Mouse (Mus musculus): ENCODE results near the gene Fam189a1. TPM values are rescaled to one million over a fixed set of nuclear protein-coding genes. Genes with fewer than 3 reads are reported as not detected.

The Fam189a1 gene
- total and polyA plus RNA-seq, 3 experiments, result 0.10 TPM; not detected in 2

- dilution Hi-C loops (cut with MboI; ENCODE audit: extremely low pct_ligation_motif_present, extremely low pct_unique_long_range_greater_than_20kb, low sequenced_read_pairs) (no loop called here), in situ Hi-C loops (cut with MboI; ENCODE audit: low pct_ligation_motif_present, low pct_unique_long_range_greater_than_20kb, low sequenced_read_pairs) (no loop called here)
- Histone ChIP-seq H3K4me2 (ENCODE audit: insufficient read depth, low read depth, poor library complexity, severe bottlenecking) (no peak overlapping the region), H3K27ac (ENCODE audit: insufficient read depth, low read depth) (no peak overlapping the region), H3K9me3 (replicated peaks; ENCODE audit: low read length) (no peaks in the 10 kb centered on the region), H3K36me3 (replicated peaks in 1 of 2; ENCODE audit: control insufficient read depth in 1 of 2, insufficient read depth in 1 of 2, low read length in 1 of 2) (no peaks in the 10 kb centered on the region), H3K4me1 (ENCODE audit: control insufficient read depth in 1 of 2, insufficient read depth in 2 of 2) (peaks cover 0 to 17% of the 10 kb centered on the region in 2 experiments; a peak in 2 of 4 replicates), H3K27me3 (replicated peaks) (no peaks in the 10 kb centered on the region), H3K9ac (ENCODE audit: insufficient read depth, low read depth) (no peak overlapping the region), H3K4me3 (replicated peaks in 1 of 3; ENCODE audit: low read depth in 2 of 3, low read length in 2 of 3, poor library complexity in 1 of 3) (no peak overlapping the region), H3K79me2 (replicated peaks; ENCODE audit: control insufficient read depth, extremely low read depth, insufficient read depth, poor library complexity, severe bottlenecking) (no peaks in the 10 kb centered on the region)
- no peak for TF ChIP-seq PAX5 (IDR thresholded peaks at IDR 0.05; ENCODE audit: low read length)
- no peak for TF ChIP-seq MYC (IDR thresholded peaks at IDR 0.05; ENCODE audit: low read depth, low read length)
- no peak for TF ChIP-seq MXI1 (IDR thresholded peaks at IDR 0.05; ENCODE audit: low read depth, low read length)
- TF ChIP-seq ZNF384 (IDR thresholded peaks at IDR 0.05; ENCODE audit: low read depth, low read length), result no peak
- TF ChIP-seq SMC3 (IDR thresholded peaks at IDR 0.05; ENCODE audit: low read depth, low read length), result no peak
- TF ChIP-seq NRF1 (IDR thresholded peaks at IDR 0.05; ENCODE audit: low read depth, low read length), result no peak
- no peak for TF ChIP-seq SIN3A (IDR thresholded peaks at IDR 0.05; ENCODE audit: low read length)
- TF ChIP-seq ZMIZ1 (IDR thresholded peaks at IDR 0.05; ENCODE audit: low read depth, low read length), result no peak
- TF ChIP-seq EP300 (IDR thresholded peaks at IDR 0.05; ENCODE audit: low read length), result no peak
- TF ChIP-seq MEF2A (IDR thresholded peaks at IDR 0.05; ENCODE audit: borderline replicate concordance, low read depth, low read length), result no peak
- no peak for TF ChIP-seq RAD21 (IDR thresholded peaks at IDR 0.05; ENCODE audit: low read depth, low read length)
- TF ChIP-seq ETS1 (conservative IDR thresholded peaks at IDR 0.05; ENCODE audit: low read depth, low read length), result no peak
- TF ChIP-seq E2F4 (IDR thresholded peaks at IDR 0.05; ENCODE audit: insufficient replicate concordance, low read depth, low read length), result no peak
- no peak for TF ChIP-seq POLR2AphosphoS2 (IDR thresholded peaks at IDR 0.05; ENCODE audit: low read depth, low read length)
- TF ChIP-seq MAZ (IDR thresholded peaks at IDR 0.05; ENCODE audit: low read depth, low read length), result no peak
- TF ChIP-seq ZKSCAN1 (IDR thresholded peaks at IDR 0.05; ENCODE audit: borderline replicate concordance, low read depth, low read length), result no peak
- no peak for TF ChIP-seq RCOR1 (conservative IDR thresholded peaks at IDR 0.05; ENCODE audit: low read depth, low read length)
- no peak for TF ChIP-seq CTCF (conservative IDR thresholded peaks at IDR 0.05 in 1 of 2, IDR thresholded peaks at IDR 0.05 in 1 of 2; ENCODE audit: low read depth in 2 of 2, low read length in 2 of 2)
- DNase-seq (ENCODE audit: extremely low read depth), result no peak
Measured at GRCm38 (mm10) chr7:64891139-64891538, 265.2 kb downstream of the Fam189a1 start.

DNA sequence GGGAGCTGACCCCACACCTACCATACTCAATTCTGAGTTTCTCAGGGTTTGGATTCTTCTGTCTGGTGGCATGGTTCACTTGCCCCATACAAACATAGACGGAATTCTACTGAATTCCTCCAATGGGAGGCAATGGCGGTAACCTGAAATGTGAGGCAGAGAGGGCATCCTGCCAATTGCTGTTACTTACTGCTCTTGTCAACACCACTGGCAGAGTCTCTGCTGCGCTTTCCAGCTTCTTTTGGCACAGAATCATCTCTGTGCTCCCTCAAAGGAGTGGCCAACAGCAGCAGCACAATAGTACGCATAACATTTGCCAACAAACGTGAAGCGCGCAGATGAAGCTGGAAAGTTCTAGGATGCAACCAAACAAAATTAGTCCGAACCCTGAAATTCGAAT lies 266.5 kb downstream of the Fam189a1 start:
- no peak for DNase-seq (ENCODE audit: extremely low read depth)
- in situ Hi-C loops (cut with MboI; ENCODE audit: low pct_ligation_motif_present, low pct_unique_long_range_greater_than_20kb, low sequenced_read_pairs) (no loop called here), dilution Hi-C loops (cut with MboI; ENCODE audit: extremely low pct_ligation_motif_present, extremely low pct_unique_long_range_greater_than_20kb, low sequenced_read_pairs) (no loop called here)
- no peaks in the 10 kb centered on the region for H3K36me3 ChIP-seq (replicated peaks in 1 of 2; ENCODE audit: control insufficient read depth in 1 of 2, insufficient read depth in 1 of 2, low read length in 1 of 2)
- TF ChIP-seq CHD1 (IDR thresholded peaks at IDR 0.05; ENCODE audit: low read depth, low read length), result no peak
- TF ChIP-seq ZKSCAN1 (IDR thresholded peaks at IDR 0.05; ENCODE audit: borderline replicate concordance, low read depth, low read length), result no peak
- no peak for TF ChIP-seq USF2 (conservative IDR thresholded peaks at IDR 0.05; ENCODE audit: low read depth, low read length)
- no peak for TF ChIP-seq RAD21 (IDR thresholded peaks at IDR 0.05; ENCODE audit: low read depth, low read length)
- no peak for TF ChIP-seq ETS1 (conservative IDR thresholded peaks at IDR 0.05; ENCODE audit: low read depth, low read length)
- no peak for TF ChIP-seq ZNF384 (IDR thresholded peaks at IDR 0.05; ENCODE audit: low read depth, low read length)
- no peak for TF ChIP-seq HCFC1 (IDR thresholded peaks at IDR 0.05; ENCODE audit: low read depth, low read length)
- TF ChIP-seq JUND (conservative IDR thresholded peaks at IDR 0.05; ENCODE audit: low read depth, low read length), result no peak
- TF ChIP-seq POLR2A (IDR thresholded peaks at IDR 0.05; ENCODE audit: low read depth, low read length), result no peak
- no peak for TF ChIP-seq JUN (IDR thresholded peaks at IDR 0.05; ENCODE audit: insufficient read depth, low read depth, low read length)
- no peak for TF ChIP-seq CTCF (conservative IDR thresholded peaks at IDR 0.05 in 1 of 2, IDR thresholded peaks at IDR 0.05 in 1 of 2; ENCODE audit: low read depth in 2 of 2, low read length in 2 of 2)
- no peak for TF ChIP-seq SMC3 (IDR thresholded peaks at IDR 0.05; ENCODE audit: low read depth, low read length)
- no peaks in the 10 kb centered on the region for H3K27me3 ChIP-seq (replicated peaks)
- H3K9ac ChIP-seq (ENCODE audit: insufficient read depth, low read depth), result no peak overlapping the region
- no peaks in the 10 kb centered on the region for H3K9me3 ChIP-seq (replicated peaks; ENCODE audit: low read length)
- no peak overlapping the region for H3K4me3 ChIP-seq (replicated peaks in 1 of 3; ENCODE audit: low read depth in 2 of 3, low read length in 2 of 3, poor library complexity in 1 of 3)
- no peak overlapping the region for H3K4me2 ChIP-seq (ENCODE audit: insufficient read depth, low read depth, poor library complexity, severe bottlenecking)
- H3K79me2 ChIP-seq (replicated peaks; ENCODE audit: control insufficient read depth, extremely low read depth, insufficient read depth, poor library complexity, severe bottlenecking), result no peaks in the 10 kb centered on the region
- H3K4me1 ChIP-seq (ENCODE audit: control insufficient read depth in 1 of 2, insufficient read depth in 2 of 2), result peaks cover 0 to 17% of the 10 kb centered on the region in 2 experiments; a peak in 2 of 4 replicates
- H3K27ac ChIP-seq (ENCODE audit: insufficient read depth, low read depth), result no peak overlapping the region
